Mouse (Mus musculus) kidney, postnatal 0 days (tissue): ENCODE results near the gene Myo18b. TPM values are rescaled to one million over a fixed set of nuclear protein-coding genes. Genes with fewer than 3 reads are reported as not detected.
A peak's percentile ranks its signal among the peaks of the same experiment; 100 is the strongest.

Experiments used
- ATAC-seq: fragments of 200-750 bp; cut with Nextera tagmentation; replicated peaks from 2 replicates; pipeline ENCODE4 v1.8.0; 2017; ENCODE audit warnings: low read depth, moderate number of reproducible peaks, moderate TSS enrichment, moderate library complexity; ENCODE audit not compliant: low FRiP score
- DNase-seq: peaks from one replicate; pipeline ENCODE4 v3.0.0-alpha.2; 2016; ENCODE audit warnings: low spot score
- H3K27ac ChIP-seq: fragments of 300-500 bp; sonication (generic); 2 replicates; pipeline ENCODE4 v1.5.1; 2014; ENCODE audit warnings: mild to moderate bottlenecking
- H3K27me3 ChIP-seq: fragments of 300-500 bp; sonication (generic); 2 replicates; pipeline ENCODE4 v1.6.1; 2014; ENCODE audit warnings: low read length, mixed read lengths; ENCODE audit not compliant: insufficient read depth
- H3K36me3 ChIP-seq: fragments of 300-500 bp; sonication (generic); 2 replicates; pipeline ENCODE4 v1.6.1; 2014; ENCODE audit warnings: low read length, mixed read lengths; ENCODE audit not compliant: insufficient read depth
- H3K4me1 ChIP-seq: fragments of 300-500 bp; sonication (generic); replicated peaks from 2 replicates; pipeline ENCODE4 v1.6.1; 2014; ENCODE audit warnings: antibody characterized with exemption, low read length, mixed read lengths; ENCODE audit not compliant: insufficient read depth
- H3K4me2 ChIP-seq: fragments of 300-500 bp; sonication (generic); 2 replicates; pipeline ENCODE4 v1.6.1; 2014; ENCODE audit warnings: mild to moderate bottlenecking, low read length, moderate library complexity, mixed read lengths
- H3K4me3 ChIP-seq: fragments of 300-500 bp; sonication (generic); replicated peaks from 2 replicates; pipeline ENCODE4 v1.5.1; 2014; ENCODE audit warnings: low read depth, low read length
- H3K9ac ChIP-seq: fragments of 300-500 bp; sonication (generic); 2 replicates; pipeline ENCODE4 v1.6.1; 2014; ENCODE audit warnings: low read depth, low read length
- H3K9me3 ChIP-seq: fragments of 300-500 bp; sonication (generic); replicated peaks from 2 replicates; pipeline ENCODE4 v1.6.1; 2016; ENCODE audit warnings: low read length, inconsistent platforms, mixed read lengths
- CTCF ChIP-seq: IDR thresholded peaks from 2 replicates; pipeline ENCODE4 v1.5.1; 2016; ENCODE audit warnings: antibody characterized with exemption, low read depth, mild to moderate bottlenecking, moderate library complexity
- WGBS: fragments of 180-500 bp; shearing (Covaris S2); extraction: QIAGEN DNeasy Blood & Tissue Kit; methylation state at CpG from one replicate; pipeline ENCODE4 v1.1.7; 2014; 5-methylcytosine and 5-hydroxymethylcytosine counted together
- polyA plus RNA-seq: library from polyadenylated mRNA; unstranded; fragments of >200 nt; fragmentation: Nextera tagmentation; extraction: Ambion mirVana; gene quantifications from 2 replicates; pipeline ENCODE4 v1.2.1, GENCODE M21; 2015

Myo18b gene
- polyA plus RNA-seq, 1 experiment from 2014 or later, result 0.13 TPM

DNA sequence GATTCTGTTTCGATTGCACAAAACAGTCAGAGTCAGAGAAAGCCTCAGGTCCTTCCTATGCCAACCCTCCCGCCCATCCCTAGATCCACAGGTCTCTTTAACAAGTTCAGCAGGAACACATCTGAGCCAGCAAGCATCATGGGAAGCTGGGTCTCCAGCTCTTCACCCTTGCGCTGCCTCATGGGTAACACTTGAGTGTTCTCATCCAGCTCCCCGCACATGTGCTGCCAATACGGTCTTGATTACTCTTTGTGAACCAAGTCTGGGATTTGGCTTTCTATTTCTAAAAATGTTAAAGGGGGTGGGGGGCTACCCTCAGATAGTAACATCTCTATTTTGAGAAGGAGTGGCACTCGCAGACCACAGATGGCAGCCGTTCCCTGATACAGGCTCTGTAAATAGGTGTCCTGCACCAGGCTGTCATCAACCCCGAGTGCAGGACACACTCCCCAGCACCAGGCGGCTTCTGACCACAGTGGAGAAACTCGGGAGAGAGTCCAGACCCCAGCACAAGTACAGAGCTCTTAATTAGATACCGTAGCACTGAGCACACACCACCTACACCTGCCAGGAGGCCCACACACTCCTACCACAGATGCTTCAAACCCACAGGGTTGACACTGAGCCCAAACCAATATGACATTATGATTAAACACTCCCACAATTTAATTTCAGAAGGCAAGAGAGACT is 36.9 kb upstream of the Myo18b start:
- no peak for TF ChIP-seq CTCF
- whole genome bisulfite sequencing, result 80% methylated on average over 11 of the region's 11 CpGs
- DNase-seq (no peak), ATAC-seq (no peak)
- no peak overlapping the region for H3K4me2 ChIP-seq
- no peak overlapping the region for H3K4me3 ChIP-seq
- H3K9ac ChIP-seq, result no peak overlapping the region
- H3K36me3 ChIP-seq, result no peaks in the 10 kb centered on the region
- H3K27ac ChIP-seq, result no peak overlapping the region
- no peaks in the 10 kb centered on the region for H3K4me1 ChIP-seq
- no peaks in the 10 kb centered on the region for H3K9me3 ChIP-seq
- H3K27me3 ChIP-seq, result no peaks in the 10 kb centered on the region

DNA sequence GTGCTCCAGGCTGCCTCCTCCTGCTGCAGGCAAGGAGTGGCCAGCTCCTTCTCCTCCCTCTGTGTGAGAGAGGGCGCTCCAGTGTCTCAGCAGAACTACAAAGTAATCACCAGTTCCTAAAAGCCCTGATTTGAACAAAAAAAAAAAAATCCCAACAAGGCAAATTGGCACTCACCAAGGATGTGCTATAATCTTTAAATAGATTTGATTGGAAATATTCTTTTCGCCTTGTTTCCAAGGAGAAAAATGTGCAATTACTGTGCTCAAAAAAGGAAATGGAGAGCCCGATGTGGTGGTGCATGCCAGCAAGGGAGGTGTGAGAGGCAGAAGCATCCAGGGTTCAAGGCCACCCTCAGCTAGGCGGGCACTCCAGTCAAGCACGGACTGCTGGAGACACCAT is 35.7 kb upstream of the Myo18b start:
- H3K4me3 ChIP-seq, result no peak overlapping the region
- H3K27me3 ChIP-seq, result no peaks in the 10 kb centered on the region
- no peak overlapping the region for H3K27ac ChIP-seq
- H3K4me1 ChIP-seq, result no peaks in the 10 kb centered on the region
- 77% methylated on average over 5 of the region's 5 CpGs for WGBS
- ATAC-seq (no peak), DNase-seq (no peak)
- TF ChIP-seq CTCF, result no peak
- H3K4me2 ChIP-seq, result no peak overlapping the region
- H3K9ac ChIP-seq, result no peak overlapping the region
- H3K9me3 ChIP-seq, result no peaks in the 10 kb centered on the region
- no peaks in the 10 kb centered on the region for H3K36me3 ChIP-seq

DNA sequence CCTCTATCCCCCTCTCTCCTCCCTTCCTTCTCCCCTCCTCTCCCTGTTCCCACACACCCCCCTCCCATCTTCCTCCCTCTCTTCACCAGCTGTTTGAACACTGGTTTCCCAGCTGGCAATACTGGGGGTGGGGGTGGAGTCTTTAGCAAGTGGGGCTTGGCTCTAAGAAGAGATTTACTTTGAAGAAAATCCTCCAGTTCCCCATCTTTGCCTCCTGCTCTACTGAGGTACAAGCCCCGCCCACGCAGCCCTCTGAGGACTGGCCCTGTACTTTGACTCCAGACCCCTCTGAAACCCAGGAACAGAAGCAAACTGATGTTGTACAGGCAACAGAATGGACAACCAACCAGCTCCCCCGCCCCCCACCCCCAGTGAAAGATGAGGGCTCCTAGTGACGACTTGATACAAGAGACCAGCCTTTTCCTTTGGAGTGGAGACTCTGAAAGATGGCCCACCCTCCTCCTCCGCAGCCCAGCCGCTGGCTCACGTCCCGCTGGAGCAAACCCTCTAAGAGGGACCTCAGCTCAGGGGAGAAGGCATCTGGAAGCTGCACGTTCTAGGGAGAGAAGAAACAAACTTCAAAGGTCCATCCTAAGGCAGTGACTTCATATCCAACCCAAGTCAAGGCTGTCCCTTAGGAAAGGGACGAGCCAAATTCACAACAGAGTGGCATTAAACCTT is 32.2 kb upstream of the Myo18b start:
- Histone ChIP-seq H3K9me3 (no peaks in the 10 kb centered on the region), H3K27ac (no peak overlapping the region), H3K4me1 (no peaks in the 10 kb centered on the region), H3K27me3 (no peaks in the 10 kb centered on the region), H3K9ac (no peak overlapping the region), H3K4me2 (no peak overlapping the region), H3K4me3 (no peak overlapping the region), H3K36me3 (no peaks in the 10 kb centered on the region)
- peak; percentile 45 for DNase-seq
- TF ChIP-seq CTCF, result no peak
- 36% methylated on average over 10 of the region's 10 CpGs for WGBS
- no peak; the same call in 1 of the 2 replicates for ATAC-seq

DNA sequence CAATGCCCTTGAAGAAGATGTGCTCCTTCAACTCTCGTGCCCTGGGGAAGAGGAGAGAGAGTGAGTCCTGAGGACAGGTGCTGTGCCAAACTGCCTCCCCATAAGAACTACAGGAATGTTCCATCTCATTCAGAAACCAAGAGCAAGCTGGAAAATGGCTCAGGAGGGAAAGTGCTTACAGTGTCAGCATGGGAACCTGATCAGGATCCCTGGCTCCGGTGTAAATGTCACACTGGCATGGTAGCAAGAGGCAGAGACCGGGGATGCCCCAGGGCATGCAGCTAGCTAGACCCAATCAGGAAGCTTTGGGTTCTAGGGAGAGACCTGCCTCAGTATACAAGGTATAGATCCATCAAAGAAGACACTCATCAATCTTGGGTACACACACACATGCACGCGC is 29.3 kb upstream of the Myo18b start:
- Histone ChIP-seq H3K9ac (no peak overlapping the region), H3K4me3 (no peak overlapping the region), H3K4me1 (no peaks in the 10 kb centered on the region), H3K9me3 (no peaks in the 10 kb centered on the region), H3K27me3 (no peaks in the 10 kb centered on the region), H3K4me2 (no peak overlapping the region), H3K27ac (no peak overlapping the region), H3K36me3 (no peaks in the 10 kb centered on the region)
- WGBS, result 91% methylated on average over 5 of the region's 5 CpGs
- no peak for TF ChIP-seq CTCF
- ATAC-seq (no peak), DNase-seq (no peak)

DNA sequence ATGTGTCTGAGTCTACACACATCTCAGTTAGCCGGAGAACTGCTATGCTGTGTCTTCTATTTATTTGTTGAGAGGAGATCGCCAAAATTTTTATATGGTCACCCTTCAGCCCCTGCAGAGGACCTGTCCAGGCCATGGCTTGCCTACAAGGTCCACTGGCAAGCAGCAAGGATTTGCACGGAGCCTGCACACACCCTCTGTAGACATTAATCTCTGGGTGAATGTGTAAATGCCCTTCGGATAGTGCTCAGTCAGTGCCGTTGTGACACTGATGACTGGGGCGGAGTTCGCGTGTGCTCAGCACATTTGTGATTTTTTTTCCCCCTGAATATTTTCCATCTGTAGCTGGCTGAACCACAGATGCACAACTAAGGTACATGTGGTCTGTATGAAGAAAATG is 28.6 kb upstream of the Myo18b start:
- Histone ChIP-seq H3K4me1 (no peaks in the 10 kb centered on the region), H3K4me2 (no peak overlapping the region), H3K27ac (no peak overlapping the region), H3K36me3 (no peaks in the 10 kb centered on the region), H3K4me3 (no peak overlapping the region), H3K27me3 (no peaks in the 10 kb centered on the region), H3K9me3 (no peaks in the 10 kb centered on the region), H3K9ac (no peak overlapping the region)
- no peak for DNase-seq
- no peak for TF ChIP-seq CTCF
- 84% methylated on average over 8 of the region's 8 CpGs for WGBS
- ATAC-seq, result no peak

DNA sequence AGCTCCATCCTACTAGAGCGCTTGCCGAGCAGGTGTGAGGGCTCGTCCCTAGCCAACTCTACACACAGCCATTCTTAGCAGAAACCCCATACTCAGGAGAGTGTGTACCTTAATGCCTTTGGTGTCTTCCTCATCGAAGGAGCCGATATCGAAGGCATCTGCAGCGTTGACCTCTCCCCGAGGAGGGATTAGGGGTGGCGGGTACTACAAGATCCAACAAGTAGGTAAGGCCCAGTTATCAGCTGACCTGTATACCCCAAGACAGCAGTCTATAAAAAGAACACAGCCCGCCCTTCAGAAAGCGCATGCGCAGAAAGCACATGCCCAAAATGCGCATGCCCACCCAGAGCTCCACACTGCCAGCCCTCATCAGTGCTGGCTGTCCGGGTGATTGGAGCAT is 27.7 kb upstream of the Myo18b start:
- no peaks in the 10 kb centered on the region for H3K9me3 ChIP-seq
- no peak for TF ChIP-seq CTCF
- H3K4me3 ChIP-seq, result no peak overlapping the region
- H3K4me1 ChIP-seq, result no peaks in the 10 kb centered on the region
- no peaks in the 10 kb centered on the region for H3K27me3 ChIP-seq
- H3K36me3 ChIP-seq, result no peaks in the 10 kb centered on the region
- DNase-seq (no peak), ATAC-seq (no peak)
- H3K4me2 ChIP-seq, result no peak overlapping the region
- WGBS, result 97% methylated on average over 14 of the region's 14 CpGs
- H3K9ac ChIP-seq, result no peak overlapping the region
- H3K27ac ChIP-seq, result no peak overlapping the region

DNA sequence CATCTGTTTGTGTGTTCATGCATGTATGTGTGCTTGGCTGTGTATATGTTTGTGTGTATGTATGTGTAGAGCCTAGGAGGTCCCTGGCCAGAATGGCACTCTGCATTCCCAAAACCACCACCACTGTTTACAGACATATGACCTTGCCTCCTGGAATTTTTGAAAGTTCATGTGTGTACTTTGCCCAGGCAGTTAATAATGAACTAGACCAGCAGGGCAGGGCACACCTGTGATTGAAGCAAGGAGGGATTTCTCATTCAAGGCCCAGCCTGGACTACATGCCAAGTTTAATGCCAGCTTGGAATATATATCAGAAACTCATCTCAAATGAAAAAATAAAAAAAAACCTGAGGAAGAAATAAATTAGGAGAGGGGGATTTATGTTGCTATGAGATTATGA is 25.8 kb upstream of the Myo18b start:
- no peak for TF ChIP-seq CTCF
- no peak for ATAC-seq

More for the DNA sequence above, 25.8 kb upstream of the Myo18b start:
- no peak overlapping the region for H3K4me3 ChIP-seq
- H3K27me3 ChIP-seq, result no peaks in the 10 kb centered on the region
- H3K4me1 ChIP-seq, result no peaks in the 10 kb centered on the region
- no peak overlapping the region for H3K4me2 ChIP-seq
- H3K9me3 ChIP-seq, result no peaks in the 10 kb centered on the region
- no peak overlapping the region for H3K9ac ChIP-seq
- no peak for DNase-seq
- no peak overlapping the region for H3K27ac ChIP-seq
- no peaks in the 10 kb centered on the region for H3K36me3 ChIP-seq
